Mouse (Mus musculus): ENCODE measurements around the gene Top1. TPM values are rescaled to one million over a fixed set of nuclear protein-coding genes. Genes with fewer than 3 reads are reported as not detected.

Gene Top1
- total RNA-seq, 2 experiments from 2014 or later: 59.1 to 60.9 TPM

GRCm38 (mm10) chr2:160768097-160768695 is 122.5 kb downstream of the Top1 start:
- no peak for DNase-seq
- intact Hi-C loops (cut with DNase I): no loop called here

GRCm38 (mm10) chr2:160768997-160769396 is 123.3 kb downstream of the Top1 start:
- no peak for DNase-seq
- intact Hi-C loops (cut with DNase I): no loop called here

GRCm38 (mm10) chr2:160770409-160770808 is 124.7 kb downstream of the Top1 start:
- DNase-seq: no peak
- intact Hi-C loops (cut with DNase I): no loop called here

- intact Hi-C loops (cut with DNase I): no loop called here
Measured at GRCm38 (mm10) chr2:160770871-160771270, 125.2 kb downstream of the Top1 start.

GRCm38 (mm10) chr2:160771325-160772276 is 125.9 kb downstream of the Top1 start:
- intact Hi-C loops (cut with DNase I): no loop called here
- DNase-seq: no peak

More at GRCm38 (mm10) chr2:160770871-160771270, 125.2 kb downstream of the Top1 start:
- DNase-seq: no peak

Small RNA genes lying within 50 kb of the gene (microRNA-seq; reads per million reads assigned to microRNA genes)
- gene Gm23968: 0 reads per million in 2 experiments

Other genes starting within 250 kb of the Top1 start
- 10 to 100 TPM; 85.7 to 94.4 TPM for gene Plcg1, start 85.4 kb downstream of the Top1 start, total RNA-seq (2021)
- 10 to 100 TPM; 54.3 to 59.2 TPM for gene Zhx3, start 227.1 kb downstream of the Top1 start, total RNA-seq (2021)
- gene Lpin3, start 234.8 kb downstream of the Top1 start, total RNA-seq (2021): 1 to 10 TPM; 5.9 to 7.0 TPM